Mouse (Mus musculus) macrophage (primary cell): ENCODE data around the gene Crb3. TPM values are rescaled to one million over a fixed set of nuclear protein-coding genes. Genes with fewer than 3 reads are reported as not detected.
"Not testable (repeated sequence)": the region's sequence is repeated elsewhere in the genome, so short reads cannot be mapped to it uniquely, and the experiment has no call there.

Source experiments
- H3K27ac ChIP-seq: fragments of 350-480 bp; formaldehyde crosslinking; 2 replicates; pipeline ENCODE4 v1.9.0; 2021
- H3K36me3 ChIP-seq: fragments of 350-480 bp; formaldehyde crosslinking; 2 replicates; pipeline ENCODE4 v1.9.0; 2021; ENCODE audit errors: inconsistent target
- H3K4me3 ChIP-seq: fragments of 350-480 bp; formaldehyde crosslinking; 2 replicates; pipeline ENCODE4 v1.9.0; 2021; ENCODE audit errors: inconsistent target
- H3K79me2 ChIP-seq: fragments of 350-480 bp; formaldehyde crosslinking; 2 replicates; pipeline ENCODE4 v1.9.0; 2021; ENCODE audit errors: inconsistent target
- WGBS: methylation state at CpG from one replicate; pipeline ENCODE4 v1.1.7; 2026; ENCODE audit warnings: inconsistent platforms; ENCODE audit not compliant: missing documents; 5-methylcytosine and 5-hydroxymethylcytosine counted together
- polyA plus RNA-seq: library from polyadenylated mRNA; stranded (reverse); fragments of 250-400 nt; gene quantifications from 3 replicates; pipeline ENCODE4 v1.2.4, GENCODE M21; 2018; ENCODE audit warnings: inconsistent platforms

Gene Crb3
- polyA plus RNA-seq, 1 experiment from 2014 or later: not detected

DNA sequence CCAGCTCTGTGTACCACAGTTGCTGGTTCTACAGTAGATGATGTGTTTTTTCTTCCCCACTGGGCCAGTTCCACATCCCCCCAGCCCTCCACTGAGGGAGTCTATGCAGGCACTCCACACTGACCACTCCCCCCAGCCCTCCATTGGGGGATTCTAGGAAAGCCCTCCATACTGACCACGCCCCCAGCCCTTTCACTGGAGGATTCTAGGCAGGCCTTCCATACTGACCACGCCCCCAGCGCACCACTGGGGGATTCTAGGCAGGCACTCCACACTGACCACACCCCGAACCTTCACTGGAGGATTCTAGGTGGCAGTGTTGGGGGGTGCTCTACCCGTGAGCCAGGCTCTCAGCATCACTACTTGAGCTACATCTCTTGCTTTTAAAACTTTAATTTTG lies 11.5 kb upstream of the Crb3 start:
- H3K79me2 ChIP-seq: no peaks in the 10 kb centered on the region
- H3K27ac ChIP-seq: no peak overlapping the region
- H3K36me3 ChIP-seq: no peaks in the 10 kb centered on the region
- no peak overlapping the region for H3K4me3 ChIP-seq
- 88% methylated on average over 5 of the region's 5 CpGs for WGBS

DNA sequence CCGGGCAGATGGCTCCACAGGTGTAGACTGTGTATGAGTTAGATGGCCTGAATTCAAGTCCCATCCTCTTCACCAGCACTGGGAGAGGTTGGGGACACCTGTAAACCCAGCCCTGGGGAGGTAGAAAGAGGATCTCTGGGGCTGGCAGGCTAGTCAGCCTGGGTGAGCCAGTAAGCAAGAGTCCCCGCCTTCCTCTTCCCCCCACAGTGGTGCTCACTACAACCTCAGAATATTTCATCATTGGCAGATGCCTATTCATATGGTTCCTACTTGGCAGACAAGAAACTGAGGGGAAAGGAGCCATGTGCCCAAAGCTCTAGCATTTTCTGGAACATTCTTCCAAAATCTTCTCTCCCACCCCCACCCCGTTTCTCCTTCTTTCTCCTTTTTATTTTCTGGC lies 10.1 kb upstream of the Crb3 start:
- H3K4me3 ChIP-seq: no peak overlapping the region
- H3K27ac ChIP-seq: no peak overlapping the region
- H3K36me3 ChIP-seq: no peaks in the 10 kb centered on the region
- 58% methylated on average over 3 of the region's 3 CpGs for WGBS
- H3K79me2 ChIP-seq: no peaks in the 10 kb centered on the region

DNA sequence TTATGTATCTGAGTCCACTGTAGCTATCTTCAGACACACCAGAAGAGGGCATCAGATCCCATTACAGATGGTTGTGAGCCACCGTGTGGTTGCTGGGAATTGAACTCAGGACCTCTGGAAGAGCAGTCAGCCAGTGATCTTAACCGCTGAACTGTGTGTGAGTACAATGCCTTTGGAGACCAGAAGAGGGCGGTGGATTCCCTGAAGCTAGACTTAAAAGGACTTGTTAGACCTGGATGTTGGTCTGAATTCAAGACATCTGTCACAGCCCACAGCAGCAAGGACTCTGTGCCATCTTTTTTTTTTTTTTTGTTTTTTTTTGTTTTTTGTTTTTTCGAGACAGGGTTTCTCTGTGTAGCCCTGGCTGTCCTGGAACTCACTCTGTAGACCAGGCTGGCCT lies 7.2 kb upstream of the Crb3 start:
- WGBS: 95% methylated on average over 3 of the region's 4 CpGs

DNA sequence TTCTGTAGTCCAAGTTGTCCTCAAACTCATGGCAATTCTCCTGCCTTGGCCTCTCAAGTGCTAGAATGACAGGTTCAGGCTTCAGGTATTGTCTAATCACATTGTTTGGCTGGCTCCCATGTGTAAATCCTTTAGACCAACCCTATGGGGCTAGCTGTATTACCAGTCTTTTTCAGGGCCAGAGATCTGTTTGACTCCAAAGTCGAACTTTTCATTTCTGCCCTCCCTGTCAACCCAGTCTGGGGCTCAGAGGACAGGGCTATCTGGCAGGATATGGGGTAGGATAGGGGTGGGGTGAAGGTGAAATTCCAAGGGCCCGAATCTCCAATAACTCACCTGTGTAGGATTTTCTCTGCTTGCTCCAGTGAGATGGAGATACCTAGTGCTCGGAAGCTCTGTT lies 2.7 kb upstream of the Crb3 start:
- Histone ChIP-seq H3K27ac (no peak overlapping the region), H3K79me2 (no peaks in the 10 kb centered on the region), H3K36me3 (no peaks in the 10 kb centered on the region), H3K4me3 (no peak overlapping the region)
- 98% methylated on average over 3 of the region's 3 CpGs for WGBS

More for the DNA sequence above, 7.2 kb upstream of the Crb3 start:
- H3K79me2 ChIP-seq, H3K4me3 ChIP-seq, H3K27ac ChIP-seq, H3K36me3 ChIP-seq: not testable (repeated sequence)

DNA sequence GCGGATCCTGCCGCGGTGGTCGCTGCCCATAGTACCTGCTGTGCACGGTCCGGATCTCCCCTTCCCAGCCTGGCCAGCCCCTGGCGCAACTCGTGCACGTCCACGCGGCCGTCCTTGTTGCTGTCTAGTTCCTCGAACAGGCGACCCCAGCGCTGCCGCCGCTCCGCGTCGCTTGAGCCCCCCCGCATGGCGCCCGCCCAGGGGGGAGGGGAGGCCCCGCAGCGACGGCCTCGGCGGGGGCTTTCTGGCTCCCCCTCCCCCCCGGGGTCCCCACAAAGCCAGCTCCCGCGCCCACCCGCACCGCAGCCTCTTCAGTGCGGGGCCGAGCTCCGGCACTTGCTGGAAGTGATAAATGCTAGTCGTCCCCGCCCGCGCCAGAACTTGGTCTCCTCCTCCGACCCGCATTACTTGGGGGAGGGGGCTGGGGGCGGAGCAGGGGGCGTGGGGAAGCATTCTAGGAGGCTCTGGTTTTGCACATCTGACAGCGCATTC lies 627 bp downstream of the Crb3 start, which contains the start of gene Slc25a23:
TSS of gene Slc25a23 (minus strand) at position 378 of the 492 bp plus-strand sequence.
- no peak within 1 kb of the TSS for H3K27ac ChIP-seq
- no peaks in the 10 kb centered on the region for H3K79me2 ChIP-seq
- 4% methylated on average over 42 of the region's 45 CpGs for WGBS
- peak within 1 kb of the TSS; percentile 38 for H3K4me3 ChIP-seq
- no peaks in the 10 kb centered on the region for H3K36me3 ChIP-seq

DNA sequence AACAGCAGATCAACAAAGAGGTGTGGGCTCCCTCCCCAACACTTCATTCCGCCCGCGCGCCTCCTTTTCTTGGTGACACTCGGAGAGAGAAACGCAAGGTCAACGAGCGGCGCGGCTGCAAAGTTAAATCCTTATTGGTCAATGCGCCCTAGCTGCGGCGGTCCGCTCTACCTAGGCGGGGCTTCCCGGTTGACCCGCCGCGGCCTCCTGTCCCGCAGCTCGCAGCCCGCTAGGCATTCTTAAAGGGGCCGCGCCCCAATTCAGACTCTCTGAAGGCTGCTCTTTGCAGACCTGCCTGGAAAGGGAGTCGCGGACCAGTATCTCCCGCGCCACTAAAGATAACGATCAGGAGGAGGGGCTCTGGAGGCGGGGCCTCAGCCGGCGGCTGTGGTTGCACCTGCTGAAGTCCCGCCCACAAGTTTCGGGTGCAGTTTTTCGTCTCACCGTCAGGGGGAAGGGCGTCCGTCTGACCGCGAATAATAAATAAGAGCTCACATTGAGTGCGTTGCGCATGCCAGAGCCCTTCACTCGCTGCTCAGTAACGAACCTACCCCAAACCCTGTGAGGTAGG lies 1.4 kb downstream of the Crb3 start:
- no peak overlapping the region for H3K27ac ChIP-seq
- no peaks in the 10 kb centered on the region for H3K79me2 ChIP-seq
- H3K4me3 ChIP-seq: peak overlapping the region; percentile 38
- H3K36me3 ChIP-seq: no peaks in the 10 kb centered on the region
- 2% methylated on average over 44 of the region's 44 CpGs for WGBS

DNA sequence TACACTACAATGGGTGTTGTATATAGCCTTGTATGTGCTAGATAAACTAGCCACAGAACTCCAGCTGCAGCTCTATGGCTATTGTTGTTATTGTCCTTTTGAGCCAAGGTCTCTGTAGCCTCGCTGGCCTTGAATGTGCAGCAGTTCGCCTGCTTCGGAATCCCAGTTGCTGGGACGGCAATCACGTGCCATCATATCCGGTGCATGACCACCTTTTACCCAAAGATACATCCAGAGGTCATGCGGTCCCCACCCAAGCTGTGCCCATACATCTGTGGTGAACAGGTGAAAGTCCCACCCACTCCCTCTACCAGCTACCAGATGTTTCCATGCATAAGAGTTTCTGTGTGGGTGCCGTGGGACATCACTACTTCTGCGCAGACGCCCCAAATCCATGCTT lies 2.2 kb downstream of the Crb3 start:
- no peak overlapping the region for H3K27ac ChIP-seq
- WGBS: 49% methylated on average over 10 of the region's 10 CpGs
- no peaks in the 10 kb centered on the region for H3K79me2 ChIP-seq
- H3K4me3 ChIP-seq: peak overlapping the region; percentile 38; the same call in 1 of the 2 replicates
- H3K36me3 ChIP-seq: peaks cover 2% of the 10 kb centered on the region; the same call in 1 of the 2 replicates

DNA sequence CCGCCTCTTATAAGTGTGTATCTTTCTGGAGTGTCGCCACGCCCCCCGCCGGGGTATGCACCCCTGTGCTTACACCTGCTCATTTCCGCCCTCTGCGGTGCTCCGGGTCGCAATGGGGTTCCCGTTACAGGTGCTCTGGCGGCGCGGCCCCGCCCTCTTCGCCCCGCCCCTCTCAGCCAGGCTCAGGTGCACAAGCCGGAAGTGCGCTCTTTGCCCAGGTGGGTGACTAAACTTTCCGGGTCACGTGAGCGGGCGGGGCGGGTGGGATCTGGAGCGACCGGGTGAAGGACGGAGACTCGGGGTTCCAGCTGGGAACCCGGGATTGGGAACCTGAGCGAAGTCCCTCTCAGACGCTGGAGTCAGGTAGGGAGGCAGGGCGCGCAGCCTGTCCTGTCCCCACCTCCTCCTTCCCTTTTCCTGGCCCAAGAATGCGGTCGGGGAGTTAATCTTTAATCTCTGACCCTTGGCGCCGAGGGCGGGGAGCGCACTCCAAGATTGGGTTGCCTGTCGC lies 3.2 kb downstream of the Crb3 start:
- WGBS: 3% methylated on average over 27 of the region's 39 CpGs
- Histone ChIP-seq H3K27ac (no peak overlapping the region), H3K79me2 (no peaks in the 10 kb centered on the region), H3K4me3 (no peak overlapping the region), H3K36me3 (peaks cover 11% of the 10 kb centered on the region)

DNA sequence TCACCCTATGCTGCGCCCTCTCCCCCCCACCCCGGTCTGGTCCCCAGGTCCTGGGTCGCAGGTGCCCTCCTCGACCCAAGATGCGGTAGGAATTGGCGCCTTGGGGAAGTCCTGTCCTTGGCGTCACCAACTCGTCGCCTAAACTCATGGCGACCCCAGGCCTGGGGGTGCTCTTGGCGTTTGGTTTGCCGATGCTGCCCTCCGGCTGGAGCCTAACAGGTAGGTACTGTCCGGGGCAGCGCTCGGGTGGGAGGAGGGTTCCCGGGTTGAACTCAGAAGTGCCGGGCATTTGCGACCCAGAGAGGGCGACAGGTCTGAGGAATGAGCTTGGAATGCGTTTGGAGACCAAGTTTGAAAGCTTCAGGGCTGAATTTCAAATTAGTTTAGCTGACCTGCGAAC lies 3.6 kb downstream of the Crb3 start:
- H3K36me3 ChIP-seq: peaks cover 16% of the 10 kb centered on the region
- H3K4me3 ChIP-seq: no peak overlapping the region
- no peaks in the 10 kb centered on the region for H3K79me2 ChIP-seq
- 28% methylated on average over 15 of the region's 22 CpGs for WGBS
- H3K27ac ChIP-seq: no peak overlapping the region

DNA sequence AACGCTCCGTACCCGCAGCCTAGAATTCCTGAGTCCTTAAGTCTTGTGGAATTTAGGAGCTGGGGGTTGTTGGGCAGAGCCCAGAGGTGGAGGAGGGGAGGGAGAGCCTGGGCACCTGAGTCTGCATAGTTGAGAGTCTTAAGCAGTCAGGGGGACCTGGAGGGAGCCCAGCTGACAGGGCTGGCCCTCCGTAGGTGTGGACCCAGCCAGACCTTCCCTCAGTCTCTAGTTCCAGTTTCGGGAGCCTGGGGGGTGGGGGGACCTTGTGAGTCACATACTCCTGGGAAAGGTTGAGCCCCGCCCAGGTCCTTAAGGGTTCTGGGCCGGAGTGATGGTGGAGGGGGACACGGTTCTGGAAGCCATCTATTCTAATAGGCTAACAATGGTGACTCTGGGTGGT lies 4.1 kb downstream of the Crb3 start:
- WGBS: 88% methylated on average over 8 of the region's 8 CpGs

DNA sequence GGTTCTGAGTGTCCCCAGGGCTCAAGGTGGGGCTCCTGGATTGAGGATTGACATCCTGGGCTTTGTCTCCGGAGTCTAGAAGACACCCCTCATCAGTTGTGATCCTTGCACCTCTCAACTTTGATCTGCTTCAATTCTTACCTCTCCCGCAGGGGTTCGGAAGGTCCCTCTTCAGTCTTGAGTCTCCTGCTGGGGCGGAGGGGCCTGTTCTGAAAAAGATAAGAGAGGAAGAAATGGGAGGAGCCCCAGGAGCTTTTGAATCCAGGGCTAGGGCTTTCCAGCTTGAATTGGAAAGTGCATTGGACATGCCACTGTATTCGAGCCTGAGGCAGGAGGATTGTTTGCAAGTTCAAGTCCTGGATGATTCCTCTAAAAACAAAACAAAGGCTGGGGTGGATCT lies 8.0 kb downstream of the Crb3 start:
- peaks cover 44% of the 10 kb centered on the region for H3K36me3 ChIP-seq
- H3K27ac ChIP-seq: no peak overlapping the region
- no peak overlapping the region for H3K4me3 ChIP-seq
- H3K79me2 ChIP-seq: no peaks in the 10 kb centered on the region
- WGBS: 91% methylated on average over 5 of the region's 5 CpGs

More for the DNA sequence above, 4.1 kb downstream of the Crb3 start:
- Histone ChIP-seq H3K36me3 (peaks cover 19% of the 10 kb centered on the region), H3K79me2 (no peaks in the 10 kb centered on the region), H3K4me3 (no peak overlapping the region), H3K27ac (no peak overlapping the region)

DNA sequence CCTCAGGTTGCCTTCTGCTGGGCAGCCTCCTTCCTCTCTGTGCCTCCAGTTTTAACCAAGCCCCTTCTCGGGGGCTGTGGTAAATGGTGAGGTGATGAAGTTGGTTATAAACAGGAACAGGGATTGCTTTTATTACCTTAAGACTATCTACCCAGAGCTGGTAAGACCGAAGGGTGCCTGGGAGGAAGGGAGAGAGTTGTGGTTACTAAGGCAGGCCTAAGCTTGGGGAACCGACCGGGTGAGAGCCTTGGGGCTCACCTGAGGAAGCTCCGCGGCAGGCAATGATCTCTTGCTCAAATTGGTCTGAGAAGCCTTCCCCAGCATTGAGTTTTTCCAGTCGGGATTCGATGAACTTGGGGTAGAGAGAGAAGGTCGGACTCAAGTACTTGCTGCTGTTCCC lies 11.4 kb downstream of the Crb3 start:
- Histone ChIP-seq H3K36me3 (peaks cover 59% of the 10 kb centered on the region), H3K4me3 (no peak overlapping the region), H3K27ac (no peak overlapping the region), H3K79me2 (no peaks in the 10 kb centered on the region)
- WGBS: 79% methylated on average over 9 of the region's 9 CpGs

DNA sequence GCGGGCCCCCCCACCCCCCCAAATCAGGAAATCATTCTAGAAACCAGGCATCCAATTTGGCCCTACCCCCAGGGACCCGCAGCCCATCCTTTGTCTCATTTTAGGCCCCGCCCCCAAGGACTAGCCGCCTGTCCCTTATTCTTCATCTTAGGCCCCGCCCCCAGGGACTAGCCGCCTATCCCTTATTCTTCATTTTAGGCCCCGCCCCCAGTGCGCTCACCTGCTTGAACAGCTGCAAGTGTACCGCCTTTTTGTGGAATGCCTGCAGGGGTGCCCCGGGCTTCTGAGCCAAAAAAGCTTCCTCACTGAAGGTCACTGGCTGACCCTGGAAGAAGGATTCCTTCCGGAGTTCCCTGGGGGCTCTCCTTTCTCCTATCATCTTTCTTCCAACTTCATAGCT lies 11.8 kb downstream of the Crb3 start:
- H3K27ac ChIP-seq: no peak overlapping the region

DNA sequence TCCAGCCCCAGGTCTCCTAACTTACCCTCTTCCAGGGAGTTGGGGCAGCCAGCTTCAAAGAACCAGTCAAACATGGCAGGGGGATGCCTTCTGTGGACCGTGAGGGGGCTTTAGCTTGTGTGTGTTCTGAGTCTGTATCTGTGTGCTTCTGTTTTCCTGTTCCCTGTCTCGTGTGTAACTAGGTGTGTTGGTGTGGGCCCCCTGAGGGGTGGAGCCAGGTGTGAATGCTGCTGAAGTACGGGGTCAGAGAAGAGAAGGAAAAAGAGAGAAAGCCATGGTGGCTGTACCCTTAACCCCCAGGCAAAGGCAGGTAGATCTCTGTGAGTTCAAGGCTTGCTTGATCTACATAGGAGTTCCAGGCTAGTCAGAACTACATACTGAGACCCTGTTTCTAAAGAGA lies 18.0 kb downstream of the Crb3 start:
- Histone ChIP-seq H3K79me2 (peaks cover 17% of the 10 kb centered on the region; the same call in 1 of the 2 replicates), H3K4me3 (no peak overlapping the region), H3K36me3 (peaks cover 28% of the 10 kb centered on the region; the same call in 1 of the 2 replicates), H3K27ac (no peak overlapping the region)
- WGBS: 88% methylated on average over 3 of the region's 3 CpGs

More for the DNA sequence above, 11.8 kb downstream of the Crb3 start:
- H3K4me3 ChIP-seq: no peak overlapping the region
- 84% methylated on average over 10 of the region's 11 CpGs for WGBS
- H3K36me3 ChIP-seq: peaks cover 59% of the 10 kb centered on the region
- no peaks in the 10 kb centered on the region for H3K79me2 ChIP-seq

DNA sequence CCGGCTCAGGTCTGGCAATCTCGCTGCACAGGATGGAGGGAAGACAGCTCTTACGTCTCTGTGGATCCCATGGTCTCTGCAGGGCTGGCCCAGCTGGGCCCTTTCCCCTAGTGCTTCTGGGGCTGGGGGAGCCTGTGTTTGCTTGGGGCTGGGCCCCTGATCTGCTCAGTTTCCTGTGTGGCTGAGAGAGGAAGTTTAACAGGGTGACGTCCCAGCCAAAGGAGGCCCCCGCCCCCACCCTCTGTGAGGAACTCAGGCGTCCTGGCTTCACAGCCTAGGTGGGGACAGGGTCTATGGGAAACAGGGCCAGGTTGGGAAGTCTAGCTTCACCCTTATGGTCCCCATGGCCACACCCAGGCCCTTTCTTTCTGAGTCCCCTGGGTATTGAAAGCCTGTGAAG lies 19.4 kb downstream of the Crb3 start, which contains the start of gene Dennd1c:
TSS of gene Dennd1c (minus strand) at position 179 of the 400 bp plus-strand sequence.
- Histone ChIP-seq H3K79me2 (peaks cover 17% of the 10 kb centered on the region; the same call in 1 of the 2 replicates), H3K4me3 (peak within 1 kb of the TSS; percentile 55), H3K27ac (peak within 1 kb of the TSS; percentile 95), H3K36me3 (peaks cover 27% of the 10 kb centered on the region; the same call in 1 of the 2 replicates)
- whole genome bisulfite sequencing: 0% methylated on average over 6 of the region's 6 CpGs
